ENCODE assay signal across 8 mouse cellular contexts in genomic region chr2:31482914-31483575, GRCm38 (mm10). TPM values are rescaled to one million over a fixed set of nuclear protein-coding genes. Genes with fewer than 3 reads are reported as not detected.
A peak's percentile ranks its signal among the peaks of the same experiment; 100 is the strongest.
DNase-seq lines count a peak whose midpoint lies in the region; ATAC-seq lines count a peak whose summit lies in the region.

No protein-coding gene starts in this region.

- H3K4me1 ChIP-seq in hindbrain, embryonic 16.5 days (ENCODE audit: control insufficient read depth, insufficient read depth, low read depth, low read length), result no peaks in the 10 kb centered on the region

- peak; percentile 92 for ATAC-seq in hindbrain, embryonic 16.5 days
- ATAC-seq in megakaryocyte, adult 5-6 weeks (ENCODE audit: poor library complexity, severe bottlenecking), result peak; percentile 82

- WGBS in hindbrain, embryonic 16.5 days, result 26% methylated on average over 8 of the region's 8 CpGs

- H3K27ac ChIP-seq in hindbrain, embryonic 16.5 days (ENCODE audit: low read depth, low read length), result no peak overlapping the region

- H3K9me3 ChIP-seq in hindbrain, embryonic 16.5 days (ENCODE audit: control insufficient read depth, low read length), result no peaks in the 10 kb centered on the region

- peak; percentile 89 for DNase-seq in ZHBTc4 (ENCODE audit: low read depth, low spot score)
- peak; percentile 87 to 93 for DNase-seq in cerebellum, postnatal 25 days
- DNase-seq in frontal cortex, postnatal 25 days (ENCODE audit: low spot score in 2 of 2), result peak; percentile 69 to 88
- peak; percentile 80 to 81 for DNase-seq in layer of hippocampus, postnatal 36 days
- DNase-seq in right cerebral cortex, postnatal 10 days (ENCODE audit: low spot score in 2 of 2), result peak; percentile 89 to 93
- DNase-seq in urinary bladder, postnatal 10 days (ENCODE audit: low spot score), result peak; percentile 48

- H3K4me3 ChIP-seq in hindbrain, embryonic 16.5 days (ENCODE audit: low read length), result no peak overlapping the region

- no peaks in the 10 kb centered on the region for H3K36me3 ChIP-seq in hindbrain, embryonic 16.5 days (ENCODE audit: control insufficient read depth, insufficient read depth, low read length)

- no peak overlapping the region for H3K4me2 ChIP-seq in hindbrain, embryonic 16.5 days (ENCODE audit: low read length)

- H3K9ac ChIP-seq in hindbrain, embryonic 16.5 days (ENCODE audit: low read depth, low read length), result no peak overlapping the region

- H3K27me3 ChIP-seq in hindbrain, embryonic 16.5 days (replicated peaks; ENCODE audit: control insufficient read depth, insufficient read depth, low read length), result peaks cover 68% of the 10 kb centered on the region

RNA-seq across cellular contexts. Expression of gene Ass1, which starts 13.0 kb away (rescaled TPM):
- 13.0 and 16.1 TPM in 2 replicates for polyA plus RNA-seq in hindbrain, embryonic 16.5 days (2015; fragmentation: Nextera tagmentation; extraction: Ambion mirVana)
- total RNA-seq in layer of hippocampus, postnatal 36 days (2021), result 10 to 100 TPM; 19.5 to 21.8 TPM
- total RNA-seq in megakaryocyte, adult 5-6 weeks (2015), result 137 and 147 TPM in 2 replicates
- total RNA-seq in megakaryocyte, adult 5-6 weeks (2017), result 184 and 194 TPM in 2 replicates

Comparison
In these comparisons a context has a peak if more than half of its experiments do, and no peak if none do; other contexts are left out.
1. RNA of gene Ass1, which starts 13.0 kb away (total RNA-seq): 137 to 194 TPM in megakaryocyte, adult 5-6 weeks; 19.5 to 21.8 TPM in layer of hippocampus, postnatal 36 days; every median in the first group is over 4 times any median in the second.
2. Peak in every context shown above with its lines, with median percentiles within 50 percentile points of each other: DNase-seq.